Mouse (Mus musculus): ENCODE measurements around the gene Szrd1. TPM values are rescaled to one million over a fixed set of nuclear protein-coding genes. Genes with fewer than 3 reads are reported as not detected.
A peak's percentile ranks its signal among the peaks of the same experiment; 100 is the strongest.

The Szrd1 gene
- polyA plus RNA-seq, 1 experiment from 2014 or later: 28.6 TPM

DNA sequence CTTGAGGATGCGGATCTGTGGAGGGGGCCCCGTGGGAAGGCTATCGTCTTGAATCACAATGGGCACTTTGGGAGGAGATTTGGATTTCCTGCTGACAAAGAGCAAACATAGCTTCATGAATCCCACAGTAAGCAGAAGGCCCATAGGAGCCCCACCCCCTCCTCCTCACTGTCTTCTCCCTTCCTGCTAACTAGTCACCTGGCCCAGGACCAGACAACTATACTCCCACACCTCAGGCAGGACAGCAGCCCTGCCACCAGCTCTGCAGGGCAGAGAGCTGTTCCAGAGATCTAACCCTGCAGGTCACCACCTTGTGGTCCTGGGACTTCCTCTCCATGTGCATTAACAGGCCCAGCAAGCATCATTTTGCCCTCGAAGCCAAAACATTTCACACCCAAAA is 20.9 kb downstream of the Szrd1 start:
- no peak for DNase-seq (ENCODE audit: low spot score)
- peaks cover 19% of the 10 kb centered on the region for H3K36me3 ChIP-seq (ENCODE audit: control insufficient read depth, insufficient read depth, low read length)
- H3K4me1 ChIP-seq (replicated peaks; ENCODE audit: control insufficient read depth, insufficient read depth): no peaks in the 10 kb centered on the region
- no peak for ATAC-seq (ENCODE audit: low FRiP score, low TSS enrichment)
- no peak overlapping the region for H3K9ac ChIP-seq (ENCODE audit: low read length)
- 51% methylated on average over 4 of the region's 4 CpGs for WGBS
- H3K9me3 ChIP-seq (ENCODE audit: control insufficient read depth, low read length): no peaks in the 10 kb centered on the region
- no peak overlapping the region for H3K4me2 ChIP-seq (replicated peaks; ENCODE audit: low read depth)
- TF ChIP-seq EP300 (optimal IDR thresholded peaks at IDR 0.05): no peak
- no peak for TF ChIP-seq CTCF (IDR thresholded peaks at IDR 0.05; ENCODE audit: low read depth)
- H3K27ac ChIP-seq (replicated peaks): no peak overlapping the region
- no peak overlapping the region for H3K4me3 ChIP-seq (ENCODE audit: low read depth, low read length)
- H3K27me3 ChIP-seq (ENCODE audit: control insufficient read depth, insufficient read depth, low read length): no peaks in the 10 kb centered on the region

DNA sequence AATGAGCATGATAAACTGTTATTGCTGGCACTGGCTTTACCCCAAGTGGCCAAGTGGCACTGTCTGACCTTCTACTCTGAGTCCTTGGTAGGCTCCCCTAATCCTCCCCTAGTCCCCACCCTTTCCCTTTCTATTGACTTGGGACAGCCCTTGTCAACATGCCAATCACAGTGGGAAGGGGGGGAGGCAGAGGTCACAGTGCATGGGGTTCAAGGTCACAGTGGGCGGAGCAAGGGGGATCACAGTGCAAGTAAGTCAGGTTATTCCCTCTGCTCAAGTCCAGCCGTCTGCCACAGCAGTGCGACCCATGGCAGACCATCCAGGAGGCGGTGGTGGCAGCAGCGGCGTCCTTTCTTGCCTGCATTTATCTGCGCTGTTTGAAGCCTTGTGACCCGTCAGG is 24.2 kb downstream of the Szrd1 start:
- WGBS: 80% methylated on average over 8 of the region's 8 CpGs
- Histone ChIP-seq H3K9me3 (ENCODE audit: control insufficient read depth, low read length) (no peaks in the 10 kb centered on the region), H3K9ac (ENCODE audit: low read length) (no peak overlapping the region), H3K4me2 (replicated peaks; ENCODE audit: low read depth) (no peak overlapping the region), H3K4me3 (ENCODE audit: low read depth, low read length) (no peak overlapping the region), H3K4me1 (replicated peaks; ENCODE audit: control insufficient read depth, insufficient read depth) (no peaks in the 10 kb centered on the region), H3K27ac (replicated peaks) (no peak overlapping the region), H3K36me3 (ENCODE audit: control insufficient read depth, insufficient read depth, low read length) (peaks cover 28% of the 10 kb centered on the region), H3K27me3 (ENCODE audit: control insufficient read depth, insufficient read depth, low read length) (no peaks in the 10 kb centered on the region)
- ATAC-seq (ENCODE audit: low FRiP score, low TSS enrichment) (no peak), DNase-seq (ENCODE audit: low spot score) (no peak)
- TF ChIP-seq EP300 (optimal IDR thresholded peaks at IDR 0.05) (no peak), CTCF (IDR thresholded peaks at IDR 0.05; ENCODE audit: low read depth) (no peak)

DNA sequence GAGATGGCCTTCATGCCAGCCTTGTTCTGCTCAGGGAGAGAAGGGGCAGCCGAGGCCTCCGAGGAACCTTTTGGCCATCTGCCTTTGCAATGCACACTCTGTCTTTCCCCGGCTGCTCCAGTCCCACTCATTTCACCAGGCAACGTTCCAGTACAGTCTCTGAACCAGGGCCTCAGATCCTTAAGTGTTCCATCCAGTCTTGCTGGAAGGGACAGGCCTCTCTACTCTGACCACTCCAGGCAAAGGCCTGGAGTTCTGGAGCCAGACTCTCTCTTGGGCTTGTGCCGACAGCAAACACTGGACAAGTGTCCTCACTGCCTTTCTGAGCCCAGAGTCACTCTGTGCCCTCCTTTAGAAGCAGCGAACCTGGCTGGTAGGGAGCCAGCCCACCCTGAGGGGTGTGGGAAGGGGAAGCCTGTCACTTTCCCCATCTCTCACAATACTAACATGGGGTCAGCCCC is 25.0 kb downstream of the Szrd1 start:
- Histone ChIP-seq H3K9ac (ENCODE audit: low read length) (no peak overlapping the region), H3K27ac (replicated peaks) (0 out of 2 replicates have a peak overlapping the region, but pooled peaks have one; percentile 35)
- ATAC-seq (ENCODE audit: low FRiP score, low TSS enrichment): no peak

DNA sequence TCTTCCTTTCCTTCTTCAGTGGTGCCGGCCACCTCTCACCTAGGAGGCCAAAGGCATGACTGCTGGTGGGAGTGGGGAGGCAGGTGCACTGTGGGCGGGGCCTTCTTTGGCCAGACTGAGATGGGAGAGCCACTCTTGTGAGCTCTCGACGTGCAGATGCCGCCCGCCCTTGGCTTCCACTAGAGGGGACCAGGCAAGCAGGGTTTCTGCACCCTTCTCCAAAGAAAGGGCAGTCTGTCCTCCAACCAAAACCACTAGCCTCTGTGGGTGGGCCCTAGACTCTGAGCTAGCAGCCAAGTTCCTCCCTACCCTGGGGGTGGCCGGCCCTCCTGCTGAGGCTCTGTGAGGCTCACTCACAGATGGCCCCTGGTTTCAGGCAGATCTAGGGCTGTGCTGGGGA is 25.7 kb downstream of the Szrd1 start:
- H3K27ac ChIP-seq (replicated peaks): peak overlapping the region; percentile 35; the same call in 1 of the 2 replicates
- no peak overlapping the region for H3K9ac ChIP-seq (ENCODE audit: low read length)
- TF ChIP-seq EP300 (optimal IDR thresholded peaks at IDR 0.05): no peak
- 0 out of 2 replicates have a peak, but pooled peaks have one; percentile 9 for TF ChIP-seq CTCF (IDR thresholded peaks at IDR 0.05; ENCODE audit: low read depth)
- H3K27me3 ChIP-seq (ENCODE audit: control insufficient read depth, insufficient read depth, low read length): no peaks in the 10 kb centered on the region
- H3K4me1 ChIP-seq (replicated peaks; ENCODE audit: control insufficient read depth, insufficient read depth): no peaks in the 10 kb centered on the region
- WGBS: 55% methylated on average over 7 of the region's 7 CpGs
- DNase-seq (ENCODE audit: low spot score): peak; percentile 60
- no peak overlapping the region for H3K4me3 ChIP-seq (ENCODE audit: low read depth, low read length)
- no peak overlapping the region for H3K4me2 ChIP-seq (replicated peaks; ENCODE audit: low read depth)
- no peaks in the 10 kb centered on the region for H3K9me3 ChIP-seq (ENCODE audit: control insufficient read depth, low read length)
- peak; percentile 20 for ATAC-seq (ENCODE audit: low FRiP score, low TSS enrichment)
- peaks cover 30% of the 10 kb centered on the region for H3K36me3 ChIP-seq (ENCODE audit: control insufficient read depth, insufficient read depth, low read length)

More for the DNA sequence above, 25.0 kb downstream of the Szrd1 start:
- Histone ChIP-seq H3K9me3 (ENCODE audit: control insufficient read depth, low read length) (no peaks in the 10 kb centered on the region), H3K4me1 (replicated peaks; ENCODE audit: control insufficient read depth, insufficient read depth) (no peaks in the 10 kb centered on the region), H3K4me3 (ENCODE audit: low read depth, low read length) (no peak overlapping the region), H3K4me2 (replicated peaks; ENCODE audit: low read depth) (no peak overlapping the region), H3K36me3 (ENCODE audit: control insufficient read depth, insufficient read depth, low read length) (peaks cover 30% of the 10 kb centered on the region), H3K27me3 (ENCODE audit: control insufficient read depth, insufficient read depth, low read length) (no peaks in the 10 kb centered on the region)
- TF ChIP-seq CTCF (IDR thresholded peaks at IDR 0.05; ENCODE audit: low read depth) (no peak), EP300 (optimal IDR thresholded peaks at IDR 0.05) (no peak)
- DNase-seq (ENCODE audit: low spot score): no peak
- 80% methylated on average over 6 of the region's 6 CpGs for WGBS

DNA sequence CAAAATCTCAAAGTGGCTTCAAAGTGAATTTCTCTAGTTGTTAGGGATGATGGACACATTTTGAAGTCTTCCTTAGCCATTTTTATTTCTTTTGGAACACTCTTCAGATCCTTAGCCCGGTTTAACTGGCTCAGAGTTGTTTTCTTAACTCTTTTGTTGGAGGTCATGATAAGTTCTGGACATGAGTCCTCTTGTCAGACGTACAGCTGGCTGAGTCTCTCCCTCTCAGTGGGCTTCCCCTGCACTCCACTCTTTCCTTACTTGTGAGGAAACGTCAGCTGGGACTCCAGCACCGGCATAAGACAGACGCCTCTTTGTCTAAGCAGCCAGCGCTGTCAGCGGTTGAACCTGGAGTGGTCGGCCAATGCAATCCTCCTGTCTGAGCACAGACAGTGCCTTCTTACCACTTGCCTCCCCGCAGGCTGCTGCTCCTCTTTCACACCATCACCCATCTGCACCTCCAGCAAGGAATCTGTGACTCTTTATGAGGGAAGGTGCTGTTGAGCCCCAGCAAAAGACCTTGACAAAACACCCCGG is 31.3 kb downstream of the Szrd1 start:
- no peak for TF ChIP-seq EP300 (optimal IDR thresholded peaks at IDR 0.05)
- TF ChIP-seq CTCF (IDR thresholded peaks at IDR 0.05; ENCODE audit: low read depth): no peak
- Histone ChIP-seq H3K9me3 (ENCODE audit: control insufficient read depth, low read length) (no peaks in the 10 kb centered on the region), H3K27me3 (ENCODE audit: control insufficient read depth, insufficient read depth, low read length) (no peaks in the 10 kb centered on the region), H3K36me3 (ENCODE audit: control insufficient read depth, insufficient read depth, low read length) (0 out of 2 replicates have a peak, but pooled peaks cover 10% of the 10 kb centered on the region), H3K27ac (replicated peaks) (no peak overlapping the region), H3K4me2 (replicated peaks; ENCODE audit: low read depth) (no peak overlapping the region), H3K9ac (ENCODE audit: low read length) (no peak overlapping the region), H3K4me1 (replicated peaks; ENCODE audit: control insufficient read depth, insufficient read depth) (no peaks in the 10 kb centered on the region), H3K4me3 (ENCODE audit: low read depth, low read length) (no peak overlapping the region)
- ATAC-seq (ENCODE audit: low FRiP score, low TSS enrichment): no peak
- no peak for DNase-seq (ENCODE audit: low spot score)
- 33% methylated on average over 10 of the region's 10 CpGs for WGBS

DNA sequence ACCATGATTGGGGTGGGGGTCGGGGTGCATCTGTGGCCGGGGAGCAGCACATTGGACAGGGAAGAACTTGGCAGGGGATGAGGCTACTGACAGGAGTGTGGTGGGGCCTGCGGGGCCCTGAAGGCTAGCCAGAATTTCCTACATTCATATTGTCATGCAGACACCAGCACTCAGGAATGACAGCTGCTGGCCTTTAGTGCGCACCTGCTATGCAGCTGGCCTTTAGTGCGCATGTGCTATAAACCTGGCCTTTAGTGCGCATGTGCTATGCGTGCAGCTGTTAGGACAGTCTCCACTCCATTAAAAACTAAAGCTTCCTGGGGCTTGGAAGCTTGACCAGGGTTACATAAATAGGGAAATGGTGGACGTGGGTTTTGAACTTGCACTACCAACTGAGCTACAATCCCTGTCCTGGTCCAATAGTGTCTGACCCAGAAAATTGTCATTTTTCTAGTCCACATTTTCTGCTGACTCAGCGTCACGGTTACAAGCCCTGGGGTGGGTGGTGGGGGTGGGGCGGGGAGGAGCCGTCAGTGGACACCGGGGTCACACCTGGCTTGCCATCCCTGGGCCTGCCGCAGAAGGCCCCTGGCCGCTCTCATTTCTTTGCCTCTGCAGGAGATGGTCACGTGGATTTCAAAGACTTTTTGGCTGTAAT is 32.9 kb downstream of the Szrd1 start:
- H3K27ac ChIP-seq (replicated peaks): no peak overlapping the region
- 0 out of 2 replicates have a peak, but pooled peaks cover 4% of the 10 kb centered on the region for H3K36me3 ChIP-seq (ENCODE audit: control insufficient read depth, insufficient read depth, low read length)
- 73% methylated on average over 16 of the region's 16 CpGs for whole genome bisulfite sequencing
- no peak for ATAC-seq (ENCODE audit: low FRiP score, low TSS enrichment)
- no peaks in the 10 kb centered on the region for H3K9me3 ChIP-seq (ENCODE audit: control insufficient read depth, low read length)
- no peak for DNase-seq (ENCODE audit: low spot score)
- H3K4me1 ChIP-seq (replicated peaks; ENCODE audit: control insufficient read depth, insufficient read depth): no peaks in the 10 kb centered on the region
- no peak overlapping the region for H3K4me3 ChIP-seq (ENCODE audit: low read depth, low read length)
- H3K4me2 ChIP-seq (replicated peaks; ENCODE audit: low read depth): no peak overlapping the region
- no peak for TF ChIP-seq CTCF (IDR thresholded peaks at IDR 0.05; ENCODE audit: low read depth)
- no peak for TF ChIP-seq EP300 (optimal IDR thresholded peaks at IDR 0.05)
- H3K9ac ChIP-seq (ENCODE audit: low read length): no peak overlapping the region
- no peaks in the 10 kb centered on the region for H3K27me3 ChIP-seq (ENCODE audit: control insufficient read depth, insufficient read depth, low read length)
